Mouse (Mus musculus) neural tube, embryonic 10.5 days (tissue): ENCODE measurements around the gene Bora.
"Not testable (repeated sequence)": the region's sequence is repeated elsewhere in the genome, so short reads cannot be mapped to it uniquely, and the experiment has no call there.

Experiments used
- DNase-seq: peaks from one replicate; pipeline ENCODE4 v3.0.0-alpha.2; 2017; ENCODE audit warnings: low spot score; ENCODE audit errors: extremely low spot score

Bora gene

GRCm38 (mm10) chr14:99046031-99046781 is at the start of gene Bora, which contains the start of gene Mzt1:
TSS of gene Bora (plus strand) at chr14:99046222.
TSS of gene Mzt1 (minus strand) at chr14:99046134.
- DNase-seq: peak; percentile 95

DNA sequence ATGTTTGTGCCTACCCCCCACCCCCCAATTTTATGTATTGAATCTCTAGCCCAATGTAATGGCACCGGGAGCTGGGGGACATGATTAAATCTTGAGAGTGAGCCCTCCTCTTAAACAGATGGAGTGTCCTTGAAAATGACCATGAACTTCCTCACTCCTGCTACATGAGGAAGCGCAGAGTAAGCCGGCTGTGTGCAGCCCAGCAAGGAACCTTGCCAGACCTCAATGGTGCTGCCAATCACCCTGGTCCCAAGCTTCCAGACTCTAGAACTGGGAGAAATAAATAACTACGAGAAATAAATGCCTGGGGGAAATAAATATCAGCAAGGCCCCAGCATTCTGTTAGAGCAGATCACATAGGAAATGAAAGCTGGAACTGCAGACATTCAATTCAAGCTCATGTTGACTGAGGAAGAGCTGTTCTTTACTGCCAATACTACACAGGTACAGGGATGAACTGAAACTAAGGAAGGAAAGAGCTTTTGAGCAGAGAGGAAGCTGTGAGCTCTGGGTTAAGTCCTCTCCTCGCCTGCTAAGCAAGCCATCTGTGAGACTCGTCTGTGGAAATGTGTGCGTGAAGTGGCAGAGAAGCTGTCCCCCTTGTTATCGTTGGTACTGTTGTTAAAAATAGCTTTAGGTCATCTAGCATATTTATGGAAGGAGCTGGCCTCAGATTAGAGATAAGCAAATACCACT is 35.6 kb upstream of the Bora start:
- DNase-seq: no peak

DNA sequence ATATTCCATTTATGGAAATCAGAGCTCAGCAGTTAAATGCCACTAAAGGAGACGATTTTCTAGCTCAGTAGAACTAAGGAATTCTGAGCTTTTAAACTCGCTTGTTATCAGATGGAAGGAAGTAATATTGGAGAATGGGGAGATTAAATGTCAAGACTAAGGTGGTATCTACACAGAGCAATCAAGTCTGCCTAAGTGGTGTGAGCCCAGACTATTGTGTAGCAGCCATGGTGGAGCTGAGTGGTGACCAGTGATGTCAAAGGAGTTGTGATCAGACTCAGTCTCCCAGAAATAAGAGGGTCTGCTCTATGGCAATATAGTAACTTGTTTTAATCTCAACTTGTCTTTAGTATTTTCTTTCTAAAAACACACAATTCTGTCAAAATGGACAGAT is 35.1 kb upstream of the Bora start:
- DNase-seq: no peak

- DNase-seq: no peak
Observed at GRCm38 (mm10) chr14:99018691-99019090, 27.3 kb upstream of the Bora start.

- DNase-seq: no peak
Observed at GRCm38 (mm10) chr14:99019136-99019808, 26.8 kb upstream of the Bora start.

GRCm38 (mm10) chr14:99022346-99023086 is 23.5 kb upstream of the Bora start:
- no peak for DNase-seq

DNA sequence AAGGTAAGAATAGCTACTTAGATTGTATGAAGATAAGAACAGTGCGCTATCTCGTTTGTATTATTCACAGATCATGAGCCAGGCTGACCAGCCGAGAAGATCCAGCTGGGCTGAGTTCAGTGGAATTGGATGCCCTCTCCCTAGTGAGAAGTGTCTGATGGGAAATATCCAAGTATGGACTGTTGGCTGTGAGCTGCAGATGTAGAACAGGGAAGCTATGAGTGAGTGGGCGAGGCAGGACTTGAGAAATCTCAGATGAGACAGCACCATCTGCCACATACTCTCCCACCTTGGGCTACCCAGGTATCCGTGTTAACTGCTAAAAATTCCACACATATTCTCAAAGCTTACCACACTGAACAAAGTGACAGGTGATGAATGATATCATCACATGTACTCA is 16.0 kb upstream of the Bora start:
- DNase-seq: no peak

GRCm38 (mm10) chr14:99031337-99031873 is 14.6 kb upstream of the Bora start:
- DNase-seq: no peak

- DNase-seq: no peak
Observed at GRCm38 (mm10) chr14:99032596-99032995, 13.4 kb upstream of the Bora start.

- not testable (repeated sequence) for DNase-seq
Observed at GRCm38 (mm10) chr14:99034851-99035250, 11.2 kb upstream of the Bora start.

- DNase-seq: no peak
Observed at GRCm38 (mm10) chr14:99036039-99036438, 10.0 kb upstream of the Bora start.

DNA sequence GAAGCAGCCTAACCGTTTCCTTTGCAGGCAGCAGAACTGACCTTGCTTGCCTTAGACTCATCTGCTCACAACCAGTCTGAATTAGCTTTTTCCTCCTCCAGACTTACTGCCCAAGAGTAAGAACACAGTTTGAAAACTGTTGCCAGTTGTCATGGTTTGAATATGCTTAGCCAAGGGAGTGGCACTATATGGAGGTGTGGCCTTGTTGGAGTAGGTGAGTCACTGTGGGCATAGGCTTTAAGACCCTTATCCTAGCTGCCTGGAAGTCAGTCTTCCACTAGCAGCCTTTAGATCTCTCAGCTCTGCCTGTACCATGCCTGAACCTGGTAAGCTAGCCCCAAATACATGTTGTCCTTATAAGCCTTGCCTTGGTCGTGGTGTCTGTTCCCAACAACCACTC is 8.3 kb upstream of the Bora start:
- DNase-seq: no peak

- not testable (repeated sequence) for DNase-seq
Observed at GRCm38 (mm10) chr14:99039308-99039707, 6.7 kb upstream of the Bora start.

DNA sequence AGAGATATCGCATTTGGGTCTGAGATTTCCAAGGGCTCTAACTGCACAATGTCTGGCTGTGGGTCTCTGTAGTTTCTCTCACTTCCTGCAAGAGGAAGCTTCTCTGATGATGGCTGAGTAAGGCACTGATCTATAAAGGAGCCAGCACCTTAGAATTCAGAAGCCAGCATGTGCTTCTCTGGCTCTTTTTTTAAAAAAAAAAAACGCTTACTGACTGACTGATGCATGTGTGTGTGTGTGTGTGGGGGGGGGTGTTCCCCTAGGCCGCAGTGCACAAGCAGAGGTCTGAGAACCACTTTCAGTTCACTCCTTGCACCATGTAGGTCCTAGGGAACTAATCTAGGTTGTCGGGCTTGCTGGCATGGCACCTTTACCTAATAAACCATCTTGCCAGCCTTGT is 4.6 kb upstream of the Bora start:
- DNase-seq: no peak

DNA sequence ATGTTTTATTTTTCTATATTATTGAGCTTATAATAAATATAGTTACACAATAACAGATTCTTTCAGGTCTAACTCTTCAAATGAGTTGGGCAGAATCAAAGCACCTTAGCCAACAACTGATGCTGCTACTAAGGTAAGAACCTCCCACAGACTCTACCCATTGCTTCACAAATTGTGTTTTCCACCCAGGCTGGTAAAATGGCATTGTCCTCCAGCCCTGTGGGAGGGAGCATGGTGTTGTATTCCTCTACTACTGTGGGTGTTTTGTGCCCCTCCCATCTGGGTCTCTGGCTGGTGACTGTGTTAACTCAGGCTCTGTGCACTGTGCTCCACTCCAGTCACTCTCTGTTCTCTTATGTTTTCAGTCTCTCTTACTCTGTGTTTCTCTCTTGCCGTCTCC is 2.5 kb upstream of the Bora start:
- DNase-seq: no peak

- no peak for DNase-seq
Observed at GRCm38 (mm10) chr14:99044096-99044495, 1.9 kb upstream of the Bora start.

- no peak for DNase-seq
Observed at GRCm38 (mm10) chr14:99044718-99045117, 1.3 kb upstream of the Bora start.

- DNase-seq: peak; percentile 47
Observed at GRCm38 (mm10) chr14:99045378-99046030, 518 bp upstream of the Bora start.

DNA sequence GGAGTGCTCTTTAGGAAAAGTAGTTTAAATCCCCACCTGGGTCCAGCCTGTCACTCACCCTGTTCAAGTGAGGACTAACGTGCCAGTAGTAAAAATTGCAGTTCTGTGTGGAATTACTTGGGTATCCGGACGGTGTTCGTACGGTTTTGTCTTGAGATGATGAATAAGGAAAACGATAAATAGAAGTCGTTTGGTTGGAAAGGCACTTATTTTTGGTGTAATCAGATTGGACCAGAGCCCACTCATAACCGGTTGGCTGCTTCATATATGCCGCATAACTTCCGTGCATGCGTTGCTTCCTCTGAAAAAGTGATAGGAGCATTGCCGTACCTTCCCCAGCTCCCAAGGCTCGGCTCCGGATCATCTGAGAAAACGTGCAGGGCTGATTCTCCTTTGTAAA is 760 bp downstream of the Bora start:
- no peak for DNase-seq

- DNase-seq: no peak
Observed at GRCm38 (mm10) chr14:99058959-99059586, 13.1 kb downstream of the Bora start.
